Mouse (Mus musculus) CH12.LX (cell line): ENCODE results near the gene Eif4ebp2.

ENCODE experiments used
- CTCF ChIP-seq, 2 experiments: IDR thresholded peaks in 1 of 2; conservative IDR thresholded peaks in 1 of 2; 2 replicates each; pipeline ENCODE4 v1.5.1; 2011 to 2012; ENCODE audit warnings: low read depth in 2 of 2, low read length in 2 of 2, improper control_type of control experiment in 1 of 2, inconsistent platforms in 1 of 2, mild to moderate bottlenecking in 1 of 2, moderate library complexity in 1 of 2
- ELF1 ChIP-seq: IDR thresholded peaks from 2 replicates; pipeline ENCODE4 v1.6.1; 2014; ENCODE audit warnings: low read depth, mild to moderate bottlenecking, inconsistent platforms, low read length, improper control_type of control experiment
- EP300 ChIP-seq: IDR thresholded peaks from 2 replicates; pipeline ENCODE4 v1.6.1; 2011; ENCODE audit warnings: low read length, improper control_type of control experiment
- MXI1 ChIP-seq: IDR thresholded peaks from 2 replicates; pipeline ENCODE4 v1.6.1; 2011; ENCODE audit warnings: mild to moderate bottlenecking, low read depth, low read length, improper control_type of control experiment
- NRF1 ChIP-seq: IDR thresholded peaks from 2 replicates; pipeline ENCODE4 v1.6.1; 2014; ENCODE audit warnings: low read depth, mild to moderate bottlenecking, inconsistent platforms, low read length, improper control_type of control experiment, moderate library complexity
- POLR2A ChIP-seq: IDR thresholded peaks from 2 replicates; pipeline ENCODE4 v1.6.1; 2011; ENCODE audit warnings: low read depth, mild to moderate bottlenecking, improper control_type of control experiment, low read length
- SIN3A ChIP-seq: IDR thresholded peaks from 2 replicates; pipeline ENCODE4 v1.6.1; 2012; ENCODE audit warnings: low read length, improper control_type of control experiment, inconsistent platforms
- SMC3 ChIP-seq: IDR thresholded peaks from 2 replicates; pipeline ENCODE4 v1.6.1; 2011; ENCODE audit warnings: low read depth, low read length, improper control_type of control experiment
- TCF12 ChIP-seq: IDR thresholded peaks from 2 replicates; pipeline ENCODE4 v1.6.1; 2014; ENCODE audit warnings: low read depth, mild to moderate bottlenecking, inconsistent platforms, low read length, improper control_type of control experiment

DNA sequence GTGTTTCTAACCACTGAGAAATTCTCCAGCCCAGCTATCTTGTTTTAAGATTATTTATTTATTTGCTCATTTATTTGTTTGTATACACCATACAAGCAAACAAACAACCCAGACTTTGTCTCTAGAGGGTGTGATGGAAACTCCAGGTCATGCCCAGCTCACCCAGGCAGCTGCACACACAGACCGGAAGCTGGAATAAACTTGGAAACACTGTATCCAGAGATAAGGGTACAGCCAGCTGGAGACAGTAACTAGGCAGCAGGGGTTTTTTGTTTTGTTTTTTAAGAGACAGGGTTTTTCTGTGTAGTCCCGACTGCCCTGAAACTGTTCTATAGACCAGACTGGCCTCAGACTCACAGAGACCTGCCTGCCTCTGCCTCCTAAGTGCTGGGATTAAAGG is 62.3 kb downstream of the Eif4ebp2 start:
- TF ChIP-seq SIN3A (no peak), POLR2A (no peak), CTCF (conservative IDR thresholded peaks at IDR 0.05 in 1 of 2, IDR thresholded peaks at IDR 0.05 in 1 of 2; ENCODE audit: low read depth in 2 of 2, low read length in 2 of 2) (no peak), EP300 (no peak), NRF1 (no peak), SMC3 (no peak), MXI1 (no peak), TCF12 (no peak), ELF1 (no peak)
